Mouse (Mus musculus) lung, adult 2 months (tissue): Measurements from ENCODE around the gene Notum. TPM values are rescaled to one million over a fixed set of nuclear protein-coding genes. Genes with fewer than 3 reads are reported as not detected.
"Not testable (repeated sequence)": the region's sequence is repeated elsewhere in the genome, so short reads cannot be mapped to it uniquely, and the experiment has no call there.

Experiments
- DNase-seq: peaks from one replicate; pipeline ENCODE4 v3.0.0; 2022
- H3K4me1 ChIP-seq: fragments of 200-500 bp; 2 replicates; pipeline ENCODE4 v1.6.1; 2011; ENCODE audit warnings: low read length; ENCODE audit not compliant: control insufficient read depth, insufficient read depth
- H3K4me3 ChIP-seq: fragments of 200-500 bp; replicated peaks from 2 replicates; pipeline ENCODE3; 2011; ENCODE audit warnings: low read depth, mild to moderate bottlenecking, control low read depth, low read length; ENCODE audit errors: extremely low read depth
- CTCF ChIP-seq: fragments of 200-500 bp; IDR thresholded peaks from 2 replicates; pipeline ENCODE4 v1.5.1; 2011; ENCODE audit warnings: mild to moderate bottlenecking, low read length, control low read depth; ENCODE audit not compliant: insufficient read depth
- POLR2A ChIP-seq: fragments of 200-500 bp; IDR thresholded peaks from 2 replicates; pipeline ENCODE4 v1.6.1; 2011; ENCODE audit warnings: low read depth, mild to moderate bottlenecking, control low read depth, low read length, borderline replicate concordance; ENCODE audit errors: extremely low read depth
- WGBS: fragments of 180-500 bp; shearing (Covaris S2); methylation state at CpG from one replicate; pipeline ENCODE4 v1.1.7; 2018; 5-methylcytosine and 5-hydroxymethylcytosine counted together
- polyA plus RNA-seq: library from polyadenylated mRNA; depleted of rRNA; stranded (reverse); fragments of >200 nt; gene quantifications from 2 replicates; pipeline ENCODE4 v1.2.3, GENCODE M21; 2012

The Notum gene
- polyA plus RNA-seq, 1 experiment: 15.5 TPM

DNA sequence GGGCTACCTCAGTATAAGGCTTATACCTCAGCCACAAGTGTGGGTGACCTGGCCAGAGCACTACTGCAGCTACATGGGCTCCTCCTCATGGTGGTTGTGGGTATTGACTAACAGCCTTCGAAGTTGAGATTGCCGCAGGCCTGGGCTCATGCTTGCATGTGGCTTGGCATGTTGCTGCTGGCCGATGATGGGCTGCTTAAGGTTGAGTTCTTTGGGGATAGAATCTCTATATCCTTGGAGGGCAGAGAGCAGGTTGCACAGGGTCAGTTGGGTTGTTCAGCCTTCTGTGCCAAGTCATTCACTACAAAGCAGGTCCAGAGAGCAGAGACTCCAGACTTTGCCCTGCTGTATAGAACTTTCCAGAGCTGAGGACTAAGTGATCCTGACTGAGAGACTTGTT lies 18.9 kb upstream of the Notum start:
- TF ChIP-seq POLR2A: no peak
- peak; percentile 71 for TF ChIP-seq CTCF
- no peak for DNase-seq
- no peaks in the 10 kb centered on the region; the same call in 1 of the 2 replicates for H3K4me1 ChIP-seq
- H3K4me3 ChIP-seq: no peak overlapping the region
- WGBS: 71% methylated on average over 3 of the region's 3 CpGs

DNA sequence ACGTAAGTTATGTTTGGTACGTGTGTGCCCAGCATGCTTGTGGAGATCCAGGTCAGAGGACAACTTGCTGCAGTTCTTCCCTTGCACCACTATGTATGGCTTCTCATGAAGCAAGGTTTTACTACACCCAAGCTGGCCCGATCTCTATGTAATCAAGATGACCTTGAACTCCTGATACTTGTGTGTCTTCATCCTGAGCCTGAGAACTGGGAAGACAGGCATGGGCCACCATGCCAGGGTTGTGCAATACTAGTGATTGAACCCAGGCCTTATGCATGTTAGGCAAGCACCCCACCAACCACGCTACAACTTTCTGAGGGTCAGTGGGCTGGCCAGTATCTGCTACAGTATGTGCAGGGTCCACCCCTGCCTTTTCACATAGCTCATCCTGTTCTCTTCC lies 16.0 kb upstream of the Notum start:
- DNase-seq: no peak
- H3K4me3 ChIP-seq: no peak overlapping the region
- 88% methylated on average over 4 of the region's 4 CpGs for WGBS
- no peak for TF ChIP-seq CTCF
- H3K4me1 ChIP-seq: peaks cover 6% of the 10 kb centered on the region; the same call in 1 of the 2 replicates

DNA sequence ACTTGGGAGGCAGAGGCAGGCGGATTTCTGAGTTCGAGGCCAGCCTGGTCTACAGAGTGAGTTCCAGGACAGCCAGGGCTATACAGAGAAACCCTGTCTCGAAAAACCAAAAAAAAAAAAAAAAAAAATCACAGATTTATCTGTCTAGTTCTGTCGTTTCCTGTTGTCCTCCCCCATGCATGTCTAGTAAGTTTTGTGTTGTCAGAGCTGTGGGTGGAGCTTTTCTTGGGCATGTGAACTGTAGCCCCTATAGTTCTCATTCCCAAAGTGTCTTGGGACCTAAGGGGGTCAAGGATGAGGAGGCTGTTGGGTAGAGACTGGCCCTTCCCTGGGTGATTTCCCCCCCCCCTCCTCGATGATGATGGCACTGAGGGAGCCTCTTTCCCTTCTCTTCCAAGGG lies 14.9 kb upstream of the Notum start:
- not testable (repeated sequence) for H3K4me3 ChIP-seq, H3K4me1 ChIP-seq, DNase-seq
- 70% methylated on average over 5 of the region's 5 CpGs for WGBS

DNA sequence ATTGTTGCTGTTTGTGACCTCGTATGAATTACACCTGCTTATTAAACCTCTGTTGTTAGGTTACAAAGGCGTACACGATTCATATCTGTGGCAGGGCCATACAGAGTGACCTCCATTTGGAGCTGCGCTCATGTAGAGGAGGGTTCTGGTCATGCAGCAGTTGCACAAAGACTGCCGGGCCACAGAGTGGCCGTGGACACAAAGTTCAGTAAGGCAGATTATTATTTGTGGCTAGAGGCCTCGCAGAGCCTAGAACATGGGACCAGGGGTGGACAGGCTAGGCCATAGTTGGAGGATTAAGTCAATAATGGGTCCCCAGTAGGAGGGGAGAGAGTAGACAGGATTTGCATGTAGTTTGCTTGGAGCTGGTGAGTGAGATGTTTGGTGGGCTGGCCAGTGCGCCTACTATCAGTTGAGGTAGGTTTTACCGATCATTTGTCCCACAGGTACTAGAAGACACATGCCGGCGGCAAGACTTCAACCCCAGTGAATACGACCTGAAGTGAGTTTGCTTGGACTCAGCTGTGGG lies 12.7 kb upstream of the Notum start:
- WGBS: 30% methylated on average over 12 of the region's 12 CpGs
- DNase-seq: no peak
- peak overlapping the region; percentile 91 for H3K4me3 ChIP-seq
- H3K4me1 ChIP-seq: peaks cover 6% of the 10 kb centered on the region; the same call in 1 of the 2 replicates
- TF ChIP-seq POLR2A (no peak), CTCF (no peak)

DNA sequence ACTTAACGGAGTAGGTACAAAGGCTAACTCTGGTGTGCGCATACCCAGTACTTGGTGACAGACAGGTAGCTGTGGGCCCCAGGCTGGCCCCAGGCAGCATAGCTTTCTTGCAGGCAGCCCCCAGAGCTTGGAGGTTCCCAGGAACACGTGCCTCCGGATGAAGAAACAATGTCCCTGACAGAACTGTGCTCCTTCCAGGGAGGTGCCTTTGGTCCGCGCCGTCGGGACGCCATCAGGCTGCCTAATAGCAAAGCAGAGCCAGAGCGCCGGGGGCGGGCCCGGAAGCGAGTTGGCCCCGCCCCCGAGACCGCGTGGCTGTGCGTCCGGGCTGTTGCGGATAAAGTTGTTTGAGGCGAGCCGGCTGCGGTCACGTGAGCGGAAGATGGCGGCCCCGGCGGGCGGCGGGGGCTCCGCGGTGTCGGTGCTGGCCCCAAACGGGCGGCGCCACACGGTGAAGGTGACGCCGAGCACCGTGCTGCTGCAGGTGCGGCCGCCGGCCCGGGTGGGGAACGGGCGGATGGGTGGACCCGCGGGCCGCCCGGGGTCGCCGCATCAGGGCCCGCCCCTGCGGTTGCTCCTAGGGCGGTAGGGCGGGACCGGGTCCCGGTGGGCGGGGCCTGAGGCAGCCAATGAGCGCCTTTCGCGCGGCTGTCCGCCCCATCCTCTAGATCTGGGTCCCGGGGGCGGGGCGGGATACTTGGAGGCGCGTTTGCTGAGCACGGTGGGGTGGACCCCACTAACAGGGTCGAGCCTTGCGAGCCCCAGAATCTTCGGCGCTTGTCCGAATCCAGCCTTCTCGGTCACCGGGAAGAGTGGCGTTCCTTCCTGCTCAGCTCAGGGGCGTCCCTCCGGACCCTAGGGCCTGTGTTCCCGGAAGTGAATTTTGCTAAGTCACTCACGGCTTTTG lies 12.0 kb upstream of the Notum start, which contains the start of gene Aspscr1:
Gene Aspscr1, plus strand, starts transcription at position 287 of the 907 bp plus-strand sequence.
- peak; percentile 96 for DNase-seq
- no peak for TF ChIP-seq CTCF
- peak; percentile 69; the same call in 1 of the 2 replicates for TF ChIP-seq POLR2A
- 1% methylated on average over 83 of the region's 83 CpGs for WGBS
- peaks cover 6% of the 10 kb centered on the region; the same call in 1 of the 2 replicates for H3K4me1 ChIP-seq
- H3K4me3 ChIP-seq: peak within 1 kb of the TSS; percentile 91

DNA sequence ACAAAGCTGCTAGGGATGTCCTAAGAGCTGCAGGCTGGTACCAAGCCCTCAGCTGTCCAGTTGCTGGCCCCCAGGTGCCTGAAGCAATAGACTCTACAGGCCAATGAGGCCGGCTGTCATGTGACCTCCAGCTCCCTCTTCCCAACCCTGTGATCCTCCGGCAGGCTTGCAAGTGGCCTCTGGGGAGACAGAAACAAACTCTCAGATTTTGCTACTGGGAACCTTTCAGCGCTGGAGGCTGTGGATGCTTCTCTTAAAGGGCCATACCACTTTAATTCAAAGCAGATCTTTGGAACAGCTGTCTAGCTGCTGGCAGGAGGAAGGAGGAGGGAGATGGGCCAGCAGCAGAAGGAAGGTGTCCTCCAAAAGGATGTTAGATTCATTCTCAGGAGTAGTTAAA lies 5.6 kb upstream of the Notum start:
- WGBS: 19% methylated on average over 3 of the region's 3 CpGs
- no peaks in the 10 kb centered on the region for H3K4me1 ChIP-seq
- no peak overlapping the region for H3K4me3 ChIP-seq
- TF ChIP-seq CTCF: no peak
- TF ChIP-seq POLR2A: no peak
- DNase-seq: no peak

DNA sequence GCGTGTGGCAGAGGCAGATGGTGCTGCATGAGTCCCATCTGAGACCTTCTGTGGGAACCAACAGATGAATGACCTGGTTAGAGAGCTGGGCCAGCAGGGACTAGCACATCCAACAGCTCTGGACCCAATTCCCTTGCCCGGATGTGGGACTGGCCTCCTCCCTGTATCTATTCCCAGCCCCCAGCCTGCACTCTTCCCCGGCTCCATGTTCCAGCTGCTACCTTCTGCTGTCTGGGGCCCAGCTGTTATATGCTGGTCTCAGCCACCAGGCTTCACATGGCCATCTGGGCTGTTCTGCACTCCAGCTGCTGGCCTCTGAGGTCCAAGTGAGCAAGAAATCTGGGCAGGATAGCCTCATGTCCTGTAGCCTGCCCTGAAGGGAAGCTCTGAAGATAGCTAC lies 4.4 kb upstream of the Notum start:
- WGBS: 74% methylated on average over 3 of the region's 3 CpGs
- TF ChIP-seq CTCF (no peak), POLR2A (no peak)
- Histone ChIP-seq H3K4me1 (no peaks in the 10 kb centered on the region), H3K4me3 (no peak overlapping the region)
- DNase-seq: no peak

DNA sequence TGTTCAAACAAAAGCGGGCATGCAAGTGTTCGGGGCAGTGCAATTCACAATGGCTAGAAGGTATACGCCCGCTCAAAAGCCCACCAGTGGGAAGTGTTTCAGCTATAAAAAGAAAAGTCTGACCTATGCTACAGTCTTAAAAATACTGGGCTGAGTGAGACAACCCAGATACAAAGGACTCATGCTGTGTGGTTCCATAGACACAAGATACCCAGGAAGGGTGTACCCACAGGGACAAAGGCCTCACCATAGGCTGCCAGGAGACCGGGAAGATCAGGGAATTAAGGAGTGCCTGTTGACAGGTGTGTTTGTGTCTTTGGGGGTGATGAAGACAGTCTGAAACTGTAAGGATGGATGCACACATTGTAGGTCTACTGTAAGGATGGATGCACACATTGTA lies 2.7 kb upstream of the Notum start:
- 89% methylated on average over 5 of the region's 5 CpGs for WGBS
- Histone ChIP-seq H3K4me1 (0 out of 2 replicates have a peak, but pooled peaks cover 2% of the 10 kb centered on the region), H3K4me3 (no peak overlapping the region)
- TF ChIP-seq CTCF (no peak), POLR2A (no peak)
- no peak for DNase-seq

DNA sequence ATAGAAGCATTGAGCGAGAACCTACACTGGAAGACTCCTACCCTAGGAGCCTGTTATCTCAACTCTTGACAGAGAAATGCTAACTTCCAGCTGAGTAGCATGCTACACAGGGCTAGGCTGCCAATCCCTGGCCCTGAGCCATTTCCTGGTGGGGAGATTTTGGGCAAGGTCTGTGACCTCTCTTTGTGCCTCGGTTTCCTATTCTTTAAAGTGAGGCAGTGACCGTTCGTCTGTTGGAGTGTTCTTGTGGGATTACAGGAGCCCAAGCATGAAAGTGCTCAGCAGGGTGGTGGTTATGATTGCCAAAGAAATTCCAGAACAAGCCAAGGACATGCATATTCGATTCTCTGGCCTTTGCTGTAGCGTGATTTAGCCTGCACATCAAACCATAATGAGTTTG lies 1.8 kb upstream of the Notum start:
- H3K4me3 ChIP-seq: no peak overlapping the region
- 0 out of 2 replicates have a peak, but pooled peaks cover 2% of the 10 kb centered on the region for H3K4me1 ChIP-seq
- WGBS: 35% methylated on average over 6 of the region's 6 CpGs
- TF ChIP-seq POLR2A (no peak), CTCF (no peak)
- no peak for DNase-seq
